Mouse (Mus musculus): Measurements from ENCODE around the gene Hspb1. TPM values are rescaled to one million over a fixed set of nuclear protein-coding genes. Genes with fewer than 3 reads are reported as not detected.

The Hspb1 gene
- polyA plus RNA-seq, 1 experiment from 2014 or later = 616 TPM

- DNase-seq (ENCODE audit: low read depth, low spot score) (peak; percentile 82), ATAC-seq (peak; percentile 31)
- no peaks in the 10 kb centered on the region for H3K27me3 ChIP-seq
- ChIA-PET POLR2A (no interaction called here), CTCF (no interaction called here)
- TF ChIP-seq CTCF (IDR thresholded peaks at IDR 0.05) = no peak
- in situ Hi-C loops (cut with MboI; ENCODE audit: low pct_unique_long_range_greater_than_20kb) = no loop called here
Observed at GRCm38 (mm10) chr5:135884641-135885040, 3.1 kb upstream of the Hspb1 start.

GRCm38 (mm10) chr5:135888405-135889215 lies 891 bp downstream of the Hspb1 start:
- ChIA-PET POLR2A (interaction anchor here (0.6 to 1.3 kb wide), 4 partner anchors 9 to 47 kb away, joined by 3 to 8 read pairs (median 3); no protein-coding TSS in a partner anchor), CTCF (interaction anchor here (1.3 to 1.4 kb wide), 2 partner anchors 10 kb away, joined by 4 to 5 read pairs; no protein-coding TSS in a partner anchor)
- in situ Hi-C loops (cut with MboI; ENCODE audit: low pct_unique_long_range_greater_than_20kb) = no loop called here
- TF ChIP-seq CTCF (IDR thresholded peaks at IDR 0.05) = no peak
- H3K27me3 ChIP-seq = no peaks in the 10 kb centered on the region
- DNase-seq (ENCODE audit: low read depth, low spot score) (no peak), ATAC-seq (no peak)

- POLR2A ChIA-PET = interaction anchor here (0.6 kb wide), 2 partner anchors 10 to 675 kb away, joined by 3 to 4 read pairs; no protein-coding TSS in a partner anchor
- DNase-seq (ENCODE audit: low read depth, low spot score) (no peak), ATAC-seq (no peak)
- no peak for TF ChIP-seq CTCF (IDR thresholded peaks at IDR 0.05)
- CTCF ChIA-PET = interaction anchor here (1.0 to 2.7 kb wide), 3 partner anchors 11 to 92 kb away, joined by 3 to 12 read pairs (median 7); no protein-coding TSS in a partner anchor
- in situ Hi-C loops (cut with MboI; ENCODE audit: low pct_unique_long_range_greater_than_20kb) = no loop called here
- no peaks in the 10 kb centered on the region for H3K27me3 ChIP-seq
Observed at GRCm38 (mm10) chr5:135890323-135890722, 2.6 kb downstream of the Hspb1 start.

- in situ Hi-C loops (cut with MboI; ENCODE audit: low pct_unique_long_range_greater_than_20kb) = no loop called here
- no peak for ATAC-seq
Observed at GRCm38 (mm10) chr5:135890920-135891319, 3.2 kb downstream of the Hspb1 start.

GRCm38 (mm10) chr5:135892589-135893351 lies 5.1 kb downstream of the Hspb1 start:
- ATAC-seq (no peak), DNase-seq (ENCODE audit: low read depth, low spot score) (no peak)
- TF ChIP-seq CTCF (IDR thresholded peaks at IDR 0.05) = no peak
- in situ Hi-C loops (cut with MboI; ENCODE audit: low pct_unique_long_range_greater_than_20kb) = no loop called here
- ChIA-PET POLR2A (interaction anchor here (0.6 to 0.7 kb wide), 3 partner anchors 12 to 1176 kb away, joined by 3 to 5 read pairs (median 3); no protein-coding TSS in a partner anchor), CTCF (interaction anchor here (0.8 to 2.7 kb wide), 5 partner anchors 8 to 135 kb away, joined by 3 to 12 read pairs (median 3); no protein-coding TSS in a partner anchor)
- no peaks in the 10 kb centered on the region for H3K27me3 ChIP-seq

More at GRCm38 (mm10) chr5:135890920-135891319, 3.2 kb downstream of the Hspb1 start:
- ChIA-PET POLR2A (interaction anchor here (0.6 kb wide), 1 partner anchor 675 kb away, joined by 3 read pairs; no protein-coding TSS in a partner anchor), CTCF (interaction anchor here (1.5 to 2.7 kb wide), 2 partner anchors 10 to 13 kb away, joined by 7 to 12 read pairs; no protein-coding TSS in a partner anchor)
- H3K27me3 ChIP-seq = no peaks in the 10 kb centered on the region
- TF ChIP-seq CTCF (IDR thresholded peaks at IDR 0.05) = no peak
- DNase-seq (ENCODE audit: low read depth, low spot score) = no peak

GRCm38 (mm10) chr5:135894958-135895357 lies 7.2 kb downstream of the Hspb1 start:
- POLR2A ChIA-PET = no interaction called here
- no peak for TF ChIP-seq CTCF (IDR thresholded peaks at IDR 0.05)
- no peaks in the 10 kb centered on the region for H3K27me3 ChIP-seq
- in situ Hi-C loops (cut with MboI; ENCODE audit: low pct_unique_long_range_greater_than_20kb) = no loop called here
- ATAC-seq (no peak), DNase-seq (ENCODE audit: low read depth, low spot score) (no peak)
- CTCF ChIA-PET = interaction anchor here (2.0 kb wide), 1 partner anchor 17 kb away, joined by 5 read pairs; no protein-coding TSS in a partner anchor

- in situ Hi-C loops (cut with MboI; ENCODE audit: low pct_unique_long_range_greater_than_20kb) = no loop called here
- ATAC-seq (no peak), DNase-seq (ENCODE audit: low read depth, low spot score) (no peak)
- H3K27me3 ChIP-seq = no peaks in the 10 kb centered on the region
- TF ChIP-seq CTCF (IDR thresholded peaks at IDR 0.05) = peak; percentile 82
- ChIA-PET POLR2A (interaction anchor here (0.9 to 1.0 kb wide), 2 partner anchors 10 to 26 kb away, joined by 3 to 5 read pairs; no protein-coding TSS in a partner anchor), CTCF (interaction anchor here (0.8 to 1.6 kb wide), 12 partner anchors 8 to 200 kb away, joined by 3 to 9 read pairs (median 4); partner anchors contain the start of gene Hspb1)
Observed at GRCm38 (mm10) chr5:135898028-135898427, 10.3 kb downstream of the Hspb1 start.

GRCm38 (mm10) chr5:135898995-135899394 lies 11.3 kb downstream of the Hspb1 start:
- CTCF ChIA-PET = interaction anchor here (0.9 to 1.0 kb wide), 2 partner anchors 33 to 86 kb away, joined by 3 to 4 read pairs; no protein-coding TSS in a partner anchor
- in situ Hi-C loops (cut with MboI; ENCODE audit: low pct_unique_long_range_greater_than_20kb) = no loop called here
- no peak for ATAC-seq

GRCm38 (mm10) chr5:135899833-135900232 lies 12.1 kb downstream of the Hspb1 start:
- H3K27me3 ChIP-seq = no peaks in the 10 kb centered on the region
- ATAC-seq (no peak), DNase-seq (ENCODE audit: low read depth, low spot score) (no peak)
- CTCF ChIA-PET = interaction anchor here (3.0 kb wide), 1 partner anchor 9 kb away, joined by 12 read pairs; no protein-coding TSS in a partner anchor
- in situ Hi-C loops (cut with MboI; ENCODE audit: low pct_unique_long_range_greater_than_20kb) = loop anchor here (5.0 kb wide), 1 partner anchor 147 kb away; no protein-coding TSS in a partner anchor
- no peak for TF ChIP-seq CTCF (IDR thresholded peaks at IDR 0.05)
- POLR2A ChIA-PET = interaction anchor here (1.1 kb wide), 1 partner anchor 58 kb away, joined by 4 read pairs; no protein-coding TSS in a partner anchor

More at GRCm38 (mm10) chr5:135898995-135899394, 11.3 kb downstream of the Hspb1 start:
- DNase-seq (ENCODE audit: low read depth, low spot score) = no peak
- no peak for TF ChIP-seq CTCF (IDR thresholded peaks at IDR 0.05)
- POLR2A ChIA-PET = interaction anchor here (1.1 kb wide), 1 partner anchor 59 kb away, joined by 4 read pairs; no protein-coding TSS in a partner anchor
- no peaks in the 10 kb centered on the region for H3K27me3 ChIP-seq

Measured in Patski (cell line).